Comparison of ENCODE assay signal across 29 mouse cellular contexts in the genomic region with DNA sequence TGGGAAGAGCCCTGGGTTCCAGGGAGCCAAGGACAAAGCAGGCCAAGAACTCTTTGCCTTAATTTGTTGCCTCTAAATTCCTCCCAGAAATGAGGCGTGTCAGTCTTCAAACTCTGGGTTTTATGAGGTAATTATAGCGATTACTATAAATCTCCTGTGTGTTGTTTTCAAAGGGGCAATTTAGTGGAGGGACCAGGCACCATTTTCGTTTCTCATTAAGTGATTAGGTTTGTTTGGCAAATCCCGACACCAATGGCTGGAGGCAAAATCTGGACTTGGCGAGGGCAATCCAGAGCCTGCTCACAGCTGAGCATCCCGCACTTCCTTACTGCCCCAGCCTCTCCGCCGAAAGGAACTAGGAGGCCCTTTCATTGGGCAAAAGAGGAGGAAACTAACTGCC. TPM values are rescaled to one million over a fixed set of nuclear protein-coding genes. Genes with fewer than 3 reads are reported as not detected.
DNase-seq lines count a peak whose midpoint lies in the region; ATAC-seq and TF ChIP-seq lines count a peak whose summit lies in the region.
"Had no signal": no experiment of that assay in that cellular context is flagged by ENCODE, and none has a peak within 500 bp of the region (broad histone marks: within the 10 kb centered on the region; RNA-seq: fewer than 3 reads in every experiment).

No protein-coding gene starts in this region.

- no peak for ATAC-seq in liver, postnatal 0 days
- no peak for ATAC-seq in liver, embryonic 12.5 days
- no peak for ATAC-seq in embryonic facial prominence, embryonic 11.5 days (replicated peaks; ENCODE audit: insufficient number of reproducible peaks, low FRiP score, low TSS enrichment, low read depth)
- ATAC-seq: activated CD4-positive, CD25-positive, alpha-beta regulatory T cell, adult 4 months; intestine, embryonic 15.5 days had no signal

- TF ChIP-seq CTCF in liver, postnatal 0 days (IDR thresholded peaks at IDR 0.05; ENCODE audit: low read depth), result no peak
- TF ChIP-seq CTCF in heart, adult 2 months (IDR thresholded peaks at IDR 0.05), result no peak

- no peaks in the 10 kb centered on the region for H3K36me3 ChIP-seq in liver, postnatal 0 days (replicated peaks; ENCODE audit: insufficient read depth, low read length)
- no peaks in the 10 kb centered on the region for H3K36me3 ChIP-seq in liver, embryonic 12.5 days
- H3K36me3 ChIP-seq in embryonic facial prominence, embryonic 11.5 days (replicated peaks; ENCODE audit: control insufficient read depth, insufficient read depth, low read depth, low read length), result no peaks in the 10 kb centered on the region
- H3K36me3 ChIP-seq in limb, embryonic 10.5 days, result no peaks in the 10 kb centered on the region
- H3K36me3 ChIP-seq in heart, adult 2 months (ENCODE audit: control insufficient read depth, insufficient read depth, low read length), result no peaks in the 10 kb centered on the region
- H3K36me3 ChIP-seq: embryonic facial prominence, embryonic 15.5 days; hindbrain, embryonic 15.5 days; intestine, embryonic 15.5 days; neural tube, embryonic 12.5 days had no signal

- H3K4me3 ChIP-seq in liver, postnatal 0 days (ENCODE audit: low read depth, low read length), result no peak overlapping the region
- H3K4me3 ChIP-seq in liver, embryonic 12.5 days, result no peak overlapping the region
- no peak overlapping the region for H3K4me3 ChIP-seq in embryonic facial prominence, embryonic 11.5 days (ENCODE audit: low read depth, low read length)
- no peak overlapping the region for H3K4me3 ChIP-seq in limb, embryonic 10.5 days
- no peak overlapping the region for H3K4me3 ChIP-seq in heart, adult 2 months
- H3K4me3 ChIP-seq: embryonic facial prominence, embryonic 15.5 days; hindbrain, embryonic 15.5 days; intestine, embryonic 15.5 days; neural tube, embryonic 12.5 days had no signal

- no peaks in the 10 kb centered on the region for H3K27me3 ChIP-seq in liver, postnatal 0 days (ENCODE audit: insufficient read depth, low read length)
- peaks cover 49% of the 10 kb centered on the region for H3K27me3 ChIP-seq in liver, embryonic 12.5 days (replicated peaks)
- peaks cover 4% of the 10 kb centered on the region for H3K27me3 ChIP-seq in embryonic facial prominence, embryonic 11.5 days (ENCODE audit: control insufficient read depth, insufficient read depth, low read length)
- H3K27me3 ChIP-seq in limb, embryonic 10.5 days (ENCODE audit: low read depth, poor library complexity, severe bottlenecking), result peaks cover 75% of the 10 kb centered on the region
- no peaks in the 10 kb centered on the region for H3K27me3 ChIP-seq in heart, adult 2 months (ENCODE audit: control insufficient read depth, insufficient read depth, low read length)

- 48% methylated on average over 8 of the region's 8 CpGs for WGBS in liver, postnatal 0 days (ENCODE audit: insufficient replicate concordance)
- WGBS in liver, embryonic 12.5 days (ENCODE audit: insufficient replicate concordance), result 54% methylated on average over 8 of the region's 8 CpGs
- WGBS in embryonic facial prominence, embryonic 11.5 days, result 24% methylated on average over 8 of the region's 8 CpGs
- 10% methylated on average over 8 of the region's 8 CpGs for WGBS in limb, embryonic 10.5 days
- WGBS in heart, adult 2 months, result 78% methylated on average over 8 of the region's 8 CpGs

- intact Hi-C loops in heart, adult 2 months (cut with DNase I), result no loop called here

- no peaks in the 10 kb centered on the region for H3K9me3 ChIP-seq in liver, postnatal 0 days (ENCODE audit: low read length)
- H3K9me3 ChIP-seq in liver, embryonic 12.5 days (replicated peaks), result no peaks in the 10 kb centered on the region
- no peaks in the 10 kb centered on the region for H3K9me3 ChIP-seq in embryonic facial prominence, embryonic 11.5 days (replicated peaks; ENCODE audit: control insufficient read depth, low read length)
- H3K9me3 ChIP-seq in limb, embryonic 10.5 days (replicated peaks), result no peaks in the 10 kb centered on the region
- H3K9me3 ChIP-seq: embryonic facial prominence, embryonic 15.5 days; hindbrain, embryonic 15.5 days; intestine, embryonic 15.5 days; neural tube, embryonic 12.5 days had no signal

- no peaks in the 10 kb centered on the region for H3K79me2 ChIP-seq in heart, adult 2 months (replicated peaks; ENCODE audit: control insufficient read depth, insufficient read depth, low read length)

- no peak overlapping the region for H3K4me2 ChIP-seq in liver, postnatal 0 days (ENCODE audit: low read depth, low read length)
- no peak overlapping the region for H3K4me2 ChIP-seq in liver, embryonic 12.5 days
- no peak overlapping the region for H3K4me2 ChIP-seq in embryonic facial prominence, embryonic 11.5 days (ENCODE audit: low read depth, low read length)
- H3K4me2 ChIP-seq: embryonic facial prominence, embryonic 15.5 days; hindbrain, embryonic 15.5 days; intestine, embryonic 15.5 days; liver, embryonic 11.5 days; neural tube, embryonic 12.5 days had no signal

- TF ChIP-seq EP300 in liver, postnatal 0 days (IDR thresholded peaks at IDR 0.05; ENCODE audit: low read depth), result no peak
- no peak for TF ChIP-seq EP300 in heart, adult 2 months (IDR thresholded peaks at IDR 0.05; ENCODE audit: insufficient read depth, low read depth, low read length)

- no peak for TF ChIP-seq POLR2A in heart, adult 2 months (IDR thresholded peaks at IDR 0.05; ENCODE audit: insufficient read depth, low read depth, low read length)

- H3K4me1 ChIP-seq in liver, postnatal 0 days (ENCODE audit: insufficient read depth), result no peaks in the 10 kb centered on the region
- H3K4me1 ChIP-seq in liver, embryonic 12.5 days, result no peaks in the 10 kb centered on the region
- H3K4me1 ChIP-seq in embryonic facial prominence, embryonic 11.5 days (ENCODE audit: control insufficient read depth, insufficient read depth, low read length), result no peaks in the 10 kb centered on the region; the same call in 1 of the 2 replicates
- H3K4me1 ChIP-seq in limb, embryonic 10.5 days, result peaks cover 45% of the 10 kb centered on the region
- H3K4me1 ChIP-seq in heart, adult 2 months (ENCODE audit: control insufficient read depth, insufficient read depth, low read length), result no peaks in the 10 kb centered on the region
- H3K4me1 ChIP-seq: hindbrain, embryonic 15.5 days; intestine, embryonic 15.5 days had no signal

- H3K27ac ChIP-seq in liver, postnatal 0 days (ENCODE audit: low read depth), result no peak overlapping the region
- H3K27ac ChIP-seq in liver, embryonic 12.5 days, result no peak overlapping the region
- H3K27ac ChIP-seq in embryonic facial prominence, embryonic 11.5 days (replicated peaks; ENCODE audit: low read depth, low read length), result no peak overlapping the region
- H3K27ac ChIP-seq in limb, embryonic 10.5 days, result peak overlapping the region; percentile 61
- H3K27ac ChIP-seq in heart, adult 2 months, result no peak overlapping the region
- H3K27ac ChIP-seq: embryonic facial prominence, embryonic 15.5 days; hindbrain, embryonic 15.5 days; intestine, embryonic 15.5 days; neural tube, embryonic 12.5 days had no signal

- DNase-seq in liver, postnatal 0 days, result peak; percentile 5
- DNase-seq in embryonic facial prominence, embryonic 11.5 days (ENCODE audit: low spot score), result peak; percentile 55
- DNase-seq in limb, embryonic 10.5 days (ENCODE audit: low spot score), result no peak
- no peak for DNase-seq in yolk sac, embryonic 10.5 days (ENCODE audit: low spot score)
- DNase-seq in thymus, postnatal 4 days, result no peak
- no peak for DNase-seq in heart, adult 2 months
- DNase-seq: adrenal gland, adult 8-10 months; cerebellum, adult 2 months; gastrocnemius, postnatal 25 days; kidney, adult 9 months; kidney, postnatal 25 days; lung, adult 2 months; lung, postnatal 14 days; midbrain, embryonic 14.5 days; right cerebral cortex, postnatal 14 days; spleen, adult 18-20 months had no signal

- H3K9ac ChIP-seq in liver, postnatal 0 days (replicated peaks), result no peak overlapping the region
- H3K9ac ChIP-seq in liver, embryonic 12.5 days, result no peak overlapping the region
- no peak overlapping the region for H3K9ac ChIP-seq in embryonic facial prominence, embryonic 11.5 days (replicated peaks; ENCODE audit: low read length)
- H3K9ac ChIP-seq in heart, adult 2 months (ENCODE audit: low read depth, low read length), result no peak overlapping the region
- H3K9ac ChIP-seq: embryonic facial prominence, embryonic 15.5 days; hindbrain, embryonic 15.5 days; intestine, embryonic 15.5 days; neural tube, embryonic 12.5 days had no signal

RNA-seq across cellular contexts. Expression of gene Foxe3, which starts 16.8 kb away (rescaled TPM):
- not detected in 2 replicates for polyA plus RNA-seq in liver, postnatal 0 days (2015; fragmentation: Nextera tagmentation; extraction: Ambion mirVana)
- not detected in 2 replicates for polyA plus RNA-seq in liver, embryonic 12.5 days (2016; fragmentation: Nextera tagmentation; extraction: Ambion mirVana)
- 1.1 and 3.1 TPM in 2 replicates for polyA plus RNA-seq in embryonic facial prominence, embryonic 11.5 days (2014; fragmentation: Nextera tagmentation; extraction: Ambion mirVana)
- polyA plus RNA-seq in limb, embryonic 10.5 days (2016; fragmentation: Nextera tagmentation; extraction: Ambion mirVana), result not detected in 2 replicates
- total RNA-seq in heart, adult 2 months (2021), result not detected
- not detected in 2 replicates for polyA plus RNA-seq in heart, adult 2 months (2012; rRNA removed)
- total RNA-seq: gastrocnemius, postnatal 25 days; hematopoietic stem cell, adult 5-6 weeks; left cerebral cortex, postnatal 14 days; megakaryocyte, adult 5-6 weeks had no signal
- polyA plus RNA-seq: activated CD4-positive, CD25-positive, alpha-beta regulatory T cell, adult 4 months; C2C12; cerebellum, adult 2 months; embryonic facial prominence, embryonic 15.5 days; forebrain, embryonic 16.5 days; heart, embryonic 16.5 days; hindbrain, embryonic 15.5 days; intestine, embryonic 15.5 days; liver, embryonic 11.5 days; lung, adult 2 months; midbrain, embryonic 14.5 days; neural tube, embryonic 12.5 days had no signal

RNA-seq across cellular contexts. Expression of gene Foxd2, which starts 33.9 kb away (rescaled TPM):
- not detected in 2 replicates for polyA plus RNA-seq in liver, postnatal 0 days (2015; fragmentation: Nextera tagmentation; extraction: Ambion mirVana)
- polyA plus RNA-seq in liver, embryonic 12.5 days (2016; fragmentation: Nextera tagmentation; extraction: Ambion mirVana), result 0.11 and 0.16 TPM in 2 replicates
- 2.7 and 3.6 TPM in 2 replicates for polyA plus RNA-seq in embryonic facial prominence, embryonic 11.5 days (2014; fragmentation: Nextera tagmentation; extraction: Ambion mirVana)
- 0.81 and 1.1 TPM in 2 replicates for polyA plus RNA-seq in limb, embryonic 10.5 days (2016; fragmentation: Nextera tagmentation; extraction: Ambion mirVana)
- total RNA-seq in heart, adult 2 months (2021), result under 1 TPM; 0.16 to 0.32 TPM
- 0.14 and 0.15 TPM in 2 replicates for polyA plus RNA-seq in heart, adult 2 months (2012; rRNA removed)
- polyA plus RNA-seq: heart, embryonic 16.5 days had no signal

RNA-seq across cellular contexts. Expression of gene Cmpk1, which starts 44.5 kb away (rescaled TPM):
- polyA plus RNA-seq in liver, postnatal 0 days (2015; fragmentation: Nextera tagmentation; extraction: Ambion mirVana), result 59.9 and 67.8 TPM in 2 replicates
- polyA plus RNA-seq in liver, embryonic 12.5 days (2016; fragmentation: Nextera tagmentation; extraction: Ambion mirVana), result 71.5 and 75.6 TPM in 2 replicates
- 120 and 132 TPM in 2 replicates for polyA plus RNA-seq in embryonic facial prominence, embryonic 11.5 days (2014; fragmentation: Nextera tagmentation; extraction: Ambion mirVana)
- 61.3 and 69.6 TPM in 2 replicates for polyA plus RNA-seq in limb, embryonic 10.5 days (2016; fragmentation: Nextera tagmentation; extraction: Ambion mirVana)
- total RNA-seq in heart, adult 2 months (2021), result 10 to 100 TPM; 32.2 to 37.2 TPM
- 7.2 and 12.2 TPM in 2 replicates for polyA plus RNA-seq in heart, adult 2 months (2012; rRNA removed)

RNA-seq across cellular contexts. Expression of gene Stil, which starts 57.4 kb away (rescaled TPM):
- 3.3 and 3.4 TPM in 2 replicates for polyA plus RNA-seq in liver, postnatal 0 days (2015; fragmentation: Nextera tagmentation; extraction: Ambion mirVana)
- polyA plus RNA-seq in liver, embryonic 12.5 days (2016; fragmentation: Nextera tagmentation; extraction: Ambion mirVana), result 14.2 and 16.2 TPM in 2 replicates
- polyA plus RNA-seq in embryonic facial prominence, embryonic 11.5 days (2014; fragmentation: Nextera tagmentation; extraction: Ambion mirVana), result 23.1 and 25.1 TPM in 2 replicates
- 16.9 and 19.8 TPM in 2 replicates for polyA plus RNA-seq in limb, embryonic 10.5 days (2016; fragmentation: Nextera tagmentation; extraction: Ambion mirVana)
- total RNA-seq in heart, adult 2 months (2021), result under 1 TPM in 1 of 2 experiments, not detected in 1; 0.36 TPM
- 0.08 and 0.12 TPM in 2 replicates for polyA plus RNA-seq in heart, adult 2 months (2012; rRNA removed)

Comparison
In these comparisons a context has a peak if more than half of its experiments do, and no peak if none do; other contexts are left out.
1. DNase-seq: peak in liver, postnatal 0 days (single experiment) and embryonic facial prominence, embryonic 11.5 days (single experiment); none in limb, embryonic 10.5 days (single experiment), yolk sac, embryonic 10.5 days (single experiment), thymus, postnatal 4 days (single experiment) and heart, adult 2 months (0 of 2).